Mouse (Mus musculus) heart, embryonic 13.5 days (tissue): ENCODE data around the gene Mdm2. TPM values are rescaled to one million over a fixed set of nuclear protein-coding genes. Genes with fewer than 3 reads are reported as not detected.
"Not testable (repeated sequence)": the region's sequence is repeated elsewhere in the genome, so short reads cannot be mapped to it uniquely, and the experiment has no call there.

Experiments
- ATAC-seq: fragments of 200-750 bp; cut with Nextera tagmentation; 2 replicates; pipeline ENCODE4 v1.8.0; 2017; ENCODE audit warnings: moderate TSS enrichment; ENCODE audit not compliant: insufficient number of reproducible peaks, low FRiP score, low TSS enrichment; ENCODE audit errors: extremely low read depth
- H3K27ac ChIP-seq: fragments of 300-500 bp; sonication (generic); replicated peaks from 2 replicates; pipeline ENCODE4 v1.5.1; 2015; ENCODE audit warnings: moderate library complexity, mild to moderate bottlenecking, inconsistent platforms
- H3K27me3 ChIP-seq: fragments of 300-500 bp; sonication (generic); replicated peaks from 2 replicates; pipeline ENCODE4 v1.6.1; 2015; ENCODE audit warnings: mild to moderate bottlenecking, inconsistent platforms
- H3K36me3 ChIP-seq: fragments of 300-500 bp; sonication (generic); 2 replicates; pipeline ENCODE4 v1.6.1; 2015; ENCODE audit warnings: mild to moderate bottlenecking, inconsistent platforms
- H3K4me1 ChIP-seq: fragments of 300-500 bp; sonication (generic); 2 replicates; pipeline ENCODE4 v1.6.1; 2015; ENCODE audit warnings: inconsistent platforms
- H3K4me2 ChIP-seq: fragments of 300-500 bp; sonication (generic); 2 replicates; pipeline ENCODE4 v1.6.1; 2015; ENCODE audit warnings: inconsistent platforms, mild to moderate bottlenecking, moderate library complexity
- H3K4me3 ChIP-seq: fragments of 300-500 bp; sonication (generic); 2 replicates; pipeline ENCODE4 v1.5.1; 2015; ENCODE audit warnings: moderate library complexity, mild to moderate bottlenecking, inconsistent platforms
- H3K9ac ChIP-seq: fragments of 300-500 bp; sonication (generic); 2 replicates; pipeline ENCODE4 v1.6.1; 2015; ENCODE audit warnings: inconsistent platforms, mild to moderate bottlenecking, moderate library complexity
- H3K9me3 ChIP-seq: fragments of 300-500 bp; sonication (generic); 2 replicates; pipeline ENCODE4 v1.6.1; 2016; ENCODE audit warnings: inconsistent platforms
- WGBS: fragments of 180-500 bp; shearing (Covaris S2); methylation state at CpG from one replicate; pipeline ENCODE4 v1.1.7; 2015; ENCODE audit warnings: mixed read lengths; 5-methylcytosine and 5-hydroxymethylcytosine counted together
- polyA plus RNA-seq: library from polyadenylated mRNA; unstranded; fragments of >200 nt; fragmentation: Nextera tagmentation; extraction: Ambion mirVana; gene quantifications from 2 replicates; pipeline ENCODE4 v1.2.1, GENCODE M21; 2015

The Mdm2 gene
- polyA plus RNA-seq, 1 experiment from 2014 or later, result 38.7 TPM

DNA sequence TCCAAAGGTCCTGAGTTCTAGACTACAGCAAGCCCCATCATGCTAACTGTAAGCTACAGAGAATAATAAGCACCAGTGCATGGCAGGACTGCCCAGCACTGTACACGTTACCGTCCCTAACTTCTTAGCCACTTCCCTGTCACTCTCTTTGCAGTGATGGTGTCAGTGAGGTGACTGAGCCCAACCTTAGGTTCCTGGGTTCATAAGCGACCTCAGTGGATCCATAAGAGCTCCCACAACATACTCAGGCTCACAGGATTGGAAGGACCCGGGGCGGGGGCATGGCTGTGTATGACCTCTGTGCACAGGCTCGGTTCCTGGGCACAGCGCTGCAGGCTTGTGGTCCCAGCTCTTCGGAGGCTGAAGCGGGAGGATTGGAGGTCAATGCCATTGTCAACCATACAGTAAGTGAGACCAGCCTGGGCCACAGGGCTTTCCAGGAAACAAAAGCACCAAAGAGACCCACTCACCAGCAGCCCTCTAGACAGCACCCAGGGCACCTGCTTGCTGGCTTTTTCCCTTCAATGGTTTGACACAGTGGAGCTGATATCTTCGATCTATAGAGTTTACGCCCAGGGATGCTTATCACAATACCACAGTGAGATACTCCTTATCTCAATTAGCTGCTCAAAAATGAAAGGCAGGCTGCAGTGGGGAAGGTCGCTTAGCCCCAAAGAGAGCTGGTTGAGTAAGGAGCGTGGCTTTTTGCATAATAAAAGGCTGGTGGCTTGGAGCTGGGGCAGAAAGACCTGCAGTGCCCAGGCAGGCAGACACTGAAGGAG lies 27.8 kb upstream of the Mdm2 start:
- ATAC-seq, result no peak
- Histone ChIP-seq H3K27ac (no peak overlapping the region), H3K9me3 (no peaks in the 10 kb centered on the region), H3K27me3 (no peaks in the 10 kb centered on the region), H3K36me3 (peaks cover 48% of the 10 kb centered on the region), H3K4me2 (no peak overlapping the region), H3K4me3 (no peak overlapping the region), H3K9ac (no peak overlapping the region), H3K4me1 (peaks cover 3% of the 10 kb centered on the region)
- WGBS, result 80% methylated on average over 13 of the region's 13 CpGs

DNA sequence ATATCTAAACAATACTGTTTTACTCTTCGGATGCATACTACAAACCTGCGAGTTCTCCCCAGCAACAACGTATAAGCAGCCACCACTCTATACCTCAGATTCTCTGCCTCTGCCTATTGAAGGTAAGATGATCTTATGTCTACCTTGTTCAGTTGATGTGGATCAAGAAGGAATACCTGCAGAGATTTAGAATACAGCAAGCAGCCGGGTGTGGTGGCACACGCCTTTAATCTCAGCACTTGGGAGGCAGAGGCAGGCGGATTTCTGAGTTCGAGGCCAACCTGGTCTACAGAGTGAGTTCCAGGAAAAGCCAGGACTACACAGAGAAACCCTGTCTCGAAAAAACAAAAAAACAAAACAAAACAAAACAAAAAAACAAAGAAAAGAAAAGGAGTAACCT lies 26.9 kb upstream of the Mdm2 start:
- not testable (repeated sequence) for ATAC-seq, H3K9me3 ChIP-seq, H3K4me2 ChIP-seq, H3K27ac ChIP-seq, H3K9ac ChIP-seq, H3K27me3 ChIP-seq, H3K4me3 ChIP-seq
- WGBS, result 86% methylated on average over 8 of the region's 8 CpGs
- Histone ChIP-seq H3K4me1 (peaks cover 12% of the 10 kb centered on the region), H3K36me3 (peaks cover 47% of the 10 kb centered on the region)

GRCm38 (mm10) chr10:117737075-117737474 lies 26.5 kb upstream of the Mdm2 start:
- Histone ChIP-seq H3K27ac (no peak overlapping the region), H3K4me2 (no peak overlapping the region), H3K9me3 (no peaks in the 10 kb centered on the region), H3K27me3 (no peaks in the 10 kb centered on the region), H3K4me1 (peaks cover 15% of the 10 kb centered on the region), H3K9ac (no peak overlapping the region), H3K36me3 (peaks cover 47% of the 10 kb centered on the region), H3K4me3 (no peak overlapping the region)
- ATAC-seq, result no peak
- 85% methylated on average over 4 of the region's 4 CpGs for WGBS

- Histone ChIP-seq H3K9me3 (no peaks in the 10 kb centered on the region), H3K4me2 (no peak overlapping the region), H3K36me3 (peaks cover 47% of the 10 kb centered on the region), H3K4me1 (peaks cover 17% of the 10 kb centered on the region), H3K9ac (no peak overlapping the region), H3K27ac (no peak overlapping the region), H3K27me3 (no peaks in the 10 kb centered on the region), H3K4me3 (no peak overlapping the region)
- ATAC-seq, result no peak
- 79% methylated on average over 5 of the region's 5 CpGs for WGBS
These were observed 26.0 kb upstream of the Mdm2 start for GRCm38 (mm10) chr10:117736573-117736972.

DNA sequence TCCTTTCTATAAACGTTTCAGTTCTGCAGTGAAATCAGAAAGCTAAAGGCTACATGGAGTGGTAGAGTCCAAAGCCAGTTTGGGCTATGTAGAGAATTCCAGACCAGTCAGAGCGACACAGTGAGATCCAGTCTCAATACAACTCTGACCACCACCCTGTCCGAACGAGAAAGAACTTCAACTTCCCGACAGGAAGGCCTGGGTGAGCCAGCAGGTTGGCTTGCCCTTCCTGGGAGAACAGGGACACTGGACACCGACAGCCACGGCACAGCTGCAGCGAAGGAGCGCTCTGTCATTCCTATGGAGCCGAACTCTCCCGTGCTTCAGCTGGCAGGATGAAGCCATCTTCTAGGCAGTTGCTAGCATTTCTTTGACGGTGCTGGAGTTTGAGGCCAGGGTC lies 24.8 kb upstream of the Mdm2 start:
- H3K4me3 ChIP-seq, H3K9ac ChIP-seq, ATAC-seq, H3K27ac ChIP-seq, H3K27me3 ChIP-seq, H3K4me2 ChIP-seq, H3K9me3 ChIP-seq: not testable (repeated sequence)
- peaks cover 42% of the 10 kb centered on the region for H3K36me3 ChIP-seq
- peaks cover 20% of the 10 kb centered on the region for H3K4me1 ChIP-seq
- 74% methylated on average over 12 of the region's 12 CpGs for WGBS

GRCm38 (mm10) chr10:117734104-117734852 lies 23.7 kb upstream of the Mdm2 start:
- WGBS, result 52% methylated on average over 10 of the region's 10 CpGs

GRCm38 (mm10) chr10:117733626-117734025 lies 23.1 kb upstream of the Mdm2 start:
- not testable (repeated sequence) for H3K4me2 ChIP-seq, H3K4me3 ChIP-seq, H3K27me3 ChIP-seq, H3K9me3 ChIP-seq, ATAC-seq, H3K9ac ChIP-seq, H3K27ac ChIP-seq
- WGBS, result 20% methylated on average over 8 of the region's 8 CpGs
- Histone ChIP-seq H3K36me3 (peaks cover 24% of the 10 kb centered on the region), H3K4me1 (peaks cover 20% of the 10 kb centered on the region)

More at GRCm38 (mm10) chr10:117734104-117734852, 23.7 kb upstream of the Mdm2 start:
- H3K4me3 ChIP-seq, H3K4me2 ChIP-seq, H3K27ac ChIP-seq, H3K9me3 ChIP-seq, H3K27me3 ChIP-seq, ATAC-seq, H3K9ac ChIP-seq: not testable (repeated sequence)
- peaks cover 31% of the 10 kb centered on the region for H3K36me3 ChIP-seq
- H3K4me1 ChIP-seq, result peaks cover 20% of the 10 kb centered on the region

GRCm38 (mm10) chr10:117732962-117733592 lies 22.5 kb upstream of the Mdm2 start:
- no peak overlapping the region for H3K27ac ChIP-seq
- 47% methylated on average over 14 of the region's 14 CpGs for WGBS
- H3K9me3 ChIP-seq, result no peaks in the 10 kb centered on the region

GRCm38 (mm10) chr10:117732184-117732583 lies 21.6 kb upstream of the Mdm2 start:
- Histone ChIP-seq H3K9me3 (no peaks in the 10 kb centered on the region), H3K36me3 (peaks cover 12% of the 10 kb centered on the region), H3K4me1 (peaks cover 20% of the 10 kb centered on the region), H3K9ac (no peak overlapping the region), H3K4me2 (no peak overlapping the region), H3K27ac (no peak overlapping the region), H3K27me3 (no peaks in the 10 kb centered on the region), H3K4me3 (no peak overlapping the region)
- 59% methylated on average over 5 of the region's 5 CpGs for WGBS
- ATAC-seq, result no peak

More at GRCm38 (mm10) chr10:117732962-117733592, 22.5 kb upstream of the Mdm2 start:
- Histone ChIP-seq H3K4me1 (peaks cover 20% of the 10 kb centered on the region), H3K9ac (0 out of 2 replicates have a peak overlapping the region, but pooled peaks have one; percentile 24), H3K4me3 (no peak overlapping the region), H3K27me3 (no peaks in the 10 kb centered on the region), H3K36me3 (peaks cover 19% of the 10 kb centered on the region), H3K4me2 (no peak overlapping the region)
- no peak for ATAC-seq

DNA sequence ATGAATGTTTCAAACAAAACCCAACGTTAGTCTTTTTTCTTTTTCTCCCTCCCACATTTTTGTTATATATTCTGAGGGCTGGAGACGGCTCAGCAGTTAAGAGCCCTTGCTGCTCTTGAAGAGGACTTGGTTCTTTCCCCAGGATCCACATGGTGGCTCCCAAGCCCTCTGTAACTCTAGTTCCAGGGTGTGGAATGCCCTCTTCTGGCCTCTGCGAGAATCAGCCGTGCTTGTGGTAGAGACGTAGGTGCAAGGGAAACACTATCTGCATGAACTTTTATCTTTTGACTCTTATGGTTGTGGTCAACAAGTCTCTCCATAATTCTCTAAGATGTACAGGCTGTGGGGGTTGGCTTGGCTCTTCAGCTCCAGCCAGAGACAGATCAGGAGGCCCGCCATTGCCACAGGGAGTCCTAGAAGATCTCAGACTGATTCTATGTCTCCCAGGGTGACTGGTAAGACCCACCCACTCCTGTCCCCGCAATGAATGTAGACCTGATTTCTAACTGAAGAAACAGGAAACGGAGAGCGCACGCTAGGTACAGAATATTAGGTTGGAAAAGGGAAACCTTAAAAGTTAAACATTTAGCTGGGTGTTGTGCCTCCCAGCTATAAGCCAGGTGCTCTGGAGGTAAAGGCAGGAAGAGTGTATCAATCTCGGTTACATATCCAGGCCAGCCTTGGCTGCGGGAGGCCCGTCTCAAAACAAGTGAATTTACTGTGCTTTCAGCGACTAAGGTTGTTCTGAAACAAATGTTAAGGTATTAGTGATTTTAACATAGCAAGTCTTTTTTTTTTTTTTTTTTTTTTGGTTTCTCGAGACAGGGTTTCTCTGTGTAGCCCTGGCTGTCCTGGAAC lies 20.9 kb upstream of the Mdm2 start:
- Histone ChIP-seq H3K4me3 (no peak overlapping the region), H3K9me3 (no peaks in the 10 kb centered on the region), H3K9ac (peak overlapping the region; percentile 38; the same call in 1 of the 2 replicates), H3K27ac (no peak overlapping the region), H3K27me3 (no peaks in the 10 kb centered on the region), H3K4me2 (peak overlapping the region; percentile 18), H3K36me3 (peaks cover 5% of the 10 kb centered on the region), H3K4me1 (peaks cover 20% of the 10 kb centered on the region)
- no peak for ATAC-seq
- WGBS, result 46% methylated on average over 14 of the region's 15 CpGs
